Mouse (Mus musculus) neural tube, embryonic 12.5 days (tissue): ENCODE results near the gene Olfr1259. TPM values are rescaled to one million over a fixed set of nuclear protein-coding genes. Genes with fewer than 3 reads are reported as not detected.
"Not testable (repeated sequence)": the region's sequence is repeated elsewhere in the genome, so short reads cannot be mapped to it uniquely, and the experiment has no call there.

Source experiments
- ATAC-seq: fragments of 200-750 bp; cut with Nextera tagmentation; 2 replicates; pipeline ENCODE4 v1.8.0; 2017; ENCODE audit warnings: low read depth, mild to moderate bottlenecking, moderate TSS enrichment, moderate library complexity; ENCODE audit not compliant: low FRiP score
- H3K27ac ChIP-seq: fragments of 300-500 bp; sonication (generic); 2 replicates; pipeline ENCODE4 v1.5.1; 2016
- H3K27me3 ChIP-seq: fragments of 300-500 bp; sonication (generic); replicated peaks from 2 replicates; pipeline ENCODE4 v1.6.1; 2016; ENCODE audit warnings: mild to moderate bottlenecking
- H3K36me3 ChIP-seq: fragments of 300-500 bp; sonication (generic); 2 replicates; pipeline ENCODE4 v1.6.1; 2016; ENCODE audit warnings: mild to moderate bottlenecking
- H3K4me1 ChIP-seq: fragments of 300-500 bp; sonication (generic); 2 replicates; pipeline ENCODE4 v1.6.1; 2016
- H3K4me2 ChIP-seq: fragments of 300-500 bp; sonication (generic); replicated peaks from 2 replicates; pipeline ENCODE4 v1.6.1; 2016; ENCODE audit warnings: mild to moderate bottlenecking
- H3K4me3 ChIP-seq: fragments of 300-500 bp; sonication (generic); 2 replicates; pipeline ENCODE4 v1.5.1; 2016
- H3K9ac ChIP-seq: fragments of 300-500 bp; sonication (generic); 2 replicates; pipeline ENCODE4 v1.6.1; 2016; ENCODE audit warnings: mild to moderate bottlenecking
- H3K9me3 ChIP-seq: fragments of 300-500 bp; sonication (generic); 2 replicates; pipeline ENCODE4 v1.6.1; 2016; ENCODE audit warnings: mild to moderate bottlenecking
- WGBS: fragments of 180-500 bp; shearing (Covaris S2); methylation state at CpG from one replicate; pipeline ENCODE4 v1.1.7; 2016; 5-methylcytosine and 5-hydroxymethylcytosine counted together
- polyA plus RNA-seq: library from polyadenylated mRNA; unstranded; fragments of >200 nt; fragmentation: Nextera tagmentation; extraction: Ambion mirVana; gene quantifications from 2 replicates; pipeline ENCODE4 v1.2.1, GENCODE M21; 2016

Olfr1259 gene
- not detected in 2 replicates for polyA plus RNA-seq

GRCm38 (mm10) chr2:89948564-89948963 lies at the start of gene Olfr1259:
TSS of gene Olfr1259 (minus strand) at chr2:89948664.
- no peak for ATAC-seq
- 90% methylated on average over 5 of the region's 5 CpGs for WGBS
- Histone ChIP-seq H3K9me3 (no peaks in the 10 kb centered on the region), H3K36me3 (no peaks in the 10 kb centered on the region), H3K9ac (no peak within 1 kb of the TSS), H3K27ac (no peak within 1 kb of the TSS), H3K4me1 (no peaks in the 10 kb centered on the region), H3K27me3 (no peaks in the 10 kb centered on the region), H3K4me3 (no peak within 1 kb of the TSS), H3K4me2 (no peak within 1 kb of the TSS)

- no peak within 1 kb of the TSS for H3K27ac ChIP-seq
- no peak within 1 kb of the TSS for H3K4me3 ChIP-seq
- no peaks in the 10 kb centered on the region for H3K4me1 ChIP-seq
- H3K9me3 ChIP-seq, result no peaks in the 10 kb centered on the region
- no peaks in the 10 kb centered on the region for H3K27me3 ChIP-seq
- H3K4me2 ChIP-seq, result no peak within 1 kb of the TSS
- ATAC-seq, result no peak
- H3K36me3 ChIP-seq, result no peaks in the 10 kb centered on the region
- no peak within 1 kb of the TSS for H3K9ac ChIP-seq
These were observed 42.5 kb upstream of the Olfr1259 start, which contains the start of gene Olfr1261 for GRCm38 (mm10) chr2:89990921-89991320. TSS of gene Olfr1261 (plus strand) at chr2:89991221.

- H3K4me1 ChIP-seq, result no peaks in the 10 kb centered on the region
- H3K36me3 ChIP-seq, result no peaks in the 10 kb centered on the region
- H3K4me3 ChIP-seq, result no peak overlapping the region
- ATAC-seq, result no peak
- H3K27me3 ChIP-seq, result no peaks in the 10 kb centered on the region
- no peak overlapping the region for H3K27ac ChIP-seq
- H3K9ac ChIP-seq, result no peak overlapping the region
- WGBS, result 88% methylated on average over 2 of the region's 2 CpGs
- no peak overlapping the region for H3K4me2 ChIP-seq
- H3K9me3 ChIP-seq, result no peaks in the 10 kb centered on the region
These were observed 29.2 kb upstream of the Olfr1259 start for GRCm38 (mm10) chr2:89977709-89978108.

- ATAC-seq, result no peak
- no peaks in the 10 kb centered on the region for H3K4me1 ChIP-seq
- H3K4me3 ChIP-seq, result no peak within 1 kb of the TSS
- H3K9ac ChIP-seq, result no peak within 1 kb of the TSS
- H3K27me3 ChIP-seq, result no peaks in the 10 kb centered on the region
- no peak within 1 kb of the TSS for H3K4me2 ChIP-seq
- WGBS, result 66% methylated on average over 2 of the region's 2 CpGs
- no peaks in the 10 kb centered on the region for H3K36me3 ChIP-seq
- H3K9me3 ChIP-seq, result no peaks in the 10 kb centered on the region
- H3K27ac ChIP-seq, result no peak within 1 kb of the TSS
These were observed 25.7 kb upstream of the Olfr1259 start, which contains the start of gene Olfr1260 for GRCm38 (mm10) chr2:89974184-89974583. TSS of gene Olfr1260 (plus strand) at chr2:89974340.

- Histone ChIP-seq H3K27me3 (no peaks in the 10 kb centered on the region), H3K9ac (no peak within 1 kb of the TSS), H3K36me3 (no peaks in the 10 kb centered on the region), H3K4me3 (no peak within 1 kb of the TSS), H3K4me2 (no peak within 1 kb of the TSS), H3K4me1 (no peaks in the 10 kb centered on the region), H3K27ac (no peak within 1 kb of the TSS), H3K9me3 (no peaks in the 10 kb centered on the region)
- ATAC-seq, result no peak
These were observed 21.5 kb downstream of the Olfr1259 start, which contains the start of gene Olfr1258 for GRCm38 (mm10) chr2:89927009-89927408. TSS of gene Olfr1258 (plus strand) at chr2:89927309.

GRCm38 (mm10) chr2:89912616-89913015 lies 35.8 kb downstream of the Olfr1259 start:
- not testable (repeated sequence) for H3K27ac ChIP-seq, H3K9me3 ChIP-seq, H3K4me3 ChIP-seq, H3K36me3 ChIP-seq, H3K4me1 ChIP-seq, H3K9ac ChIP-seq, H3K4me2 ChIP-seq, H3K27me3 ChIP-seq, ATAC-seq
- 97% methylated on average over 9 of the region's 9 CpGs for WGBS

Other genes starting within 250 kb of the Olfr1259 start
- not detected in 2 replicates for gene Olfr1252, start 223.7 kb downstream of the Olfr1259 start, polyA plus RNA-seq
- not detected in 2 replicates for gene Olfr1253, start 191.6 kb downstream of the Olfr1259 start, polyA plus RNA-seq
- not detected in 2 replicates for gene Olfr1254, start 155.0 kb downstream of the Olfr1259 start, polyA plus RNA-seq
- gene Olfr1255, start 136.6 kb downstream of the Olfr1259 start, polyA plus RNA-seq, result not detected in 2 replicates
- not detected in 2 replicates for gene Olfr1256, start 107.1 kb downstream of the Olfr1259 start, polyA plus RNA-seq
- not detected in 2 replicates for gene Olfr48, start 100.5 kb downstream of the Olfr1259 start, polyA plus RNA-seq
- gene Olfr1257, start 70.2 kb downstream of the Olfr1259 start, polyA plus RNA-seq, result not detected in 2 replicates
- gene Olfr1258, start 21.4 kb downstream of the Olfr1259 start, polyA plus RNA-seq, result not detected in 2 replicates
- gene Olfr1260, start 25.7 kb upstream of the Olfr1259 start, polyA plus RNA-seq, result not detected in 2 replicates
- not detected in 2 replicates for gene Olfr1261, start 42.6 kb upstream of the Olfr1259 start, polyA plus RNA-seq
- not detected in 2 replicates for gene Olfr1262, start 51.5 kb upstream of the Olfr1259 start, polyA plus RNA-seq
- not detected in 2 replicates for gene Olfr1263, start 63.5 kb upstream of the Olfr1259 start, polyA plus RNA-seq
- not detected in 2 replicates for gene Olfr1264, start 76.9 kb upstream of the Olfr1259 start, polyA plus RNA-seq
- gene Olfr1265, start 86.7 kb upstream of the Olfr1259 start, polyA plus RNA-seq, result not detected in 2 replicates
- gene Olfr140, start 114.9 kb upstream of the Olfr1259 start, polyA plus RNA-seq, result not detected in 2 replicates
- not detected in 2 replicates for gene Olfr1269, start 172.7 kb upstream of the Olfr1259 start, polyA plus RNA-seq
- not detected in 2 replicates for gene Olfr32, start 193.6 kb upstream of the Olfr1259 start, polyA plus RNA-seq
- gene Olfr1270, start 204.4 kb upstream of the Olfr1259 start, polyA plus RNA-seq, result not detected in 2 replicates